27 mouse cellular contexts compared by ENCODE assay signal in genomic region chr1:42228098-42228497, GRCm38 (mm10).
"Had no signal": no experiment of that assay in that cellular context is flagged by ENCODE, and none has a peak within 500 bp of the region (broad histone marks: within the 10 kb centered on the region; RNA-seq: fewer than 3 reads in every experiment).

No protein-coding gene starts in this region.

- H3K4me2 ChIP-seq: heart, embryonic 11.5 days; heart, embryonic 13.5 days; heart, embryonic 15.5 days; hindbrain, embryonic 12.5 days; hindbrain, embryonic 14.5 days; intestine, embryonic 15.5 days; limb, embryonic 12.5 days; liver, embryonic 11.5 days; liver, embryonic 13.5 days; liver, embryonic 15.5 days had no signal

- DNase-seq: gastrocnemius, adult 2 months; gastrocnemius, postnatal 10 days; gastrocnemius, postnatal 25 days; heart, adult 18-20 months; heart, postnatal 14 days; heart, postnatal 4 days; kidney, adult 9 months; kidney, postnatal 14 days; liver; liver, embryonic 13.5 days; liver, postnatal 0 days had no signal

- H3K9ac ChIP-seq: heart, embryonic 13.5 days; heart, embryonic 15.5 days; hindbrain, embryonic 12.5 days; hindbrain, embryonic 14.5 days; intestine, embryonic 15.5 days; limb, embryonic 12.5 days; liver, embryonic 13.5 days; liver, embryonic 15.5 days; liver, postnatal 0 days had no signal

- H3K27ac ChIP-seq: gastrocnemius, adult 2 months; heart, embryonic 13.5 days; heart, embryonic 15.5 days; hindbrain, embryonic 10.5 days; hindbrain, embryonic 12.5 days; hindbrain, embryonic 14.5 days; intestine, embryonic 15.5 days; layer of hippocampus, adult 2 months; left cerebral cortex, adult 2 months; limb, embryonic 10.5 days; limb, embryonic 12.5 days; liver, embryonic 13.5 days; liver, embryonic 15.5 days had no signal

- H3K9me3 ChIP-seq: heart, embryonic 13.5 days; heart, embryonic 15.5 days; hindbrain, embryonic 10.5 days; hindbrain, embryonic 12.5 days; intestine, embryonic 15.5 days; limb, embryonic 10.5 days; limb, embryonic 12.5 days; liver, embryonic 13.5 days; liver, embryonic 15.5 days had no signal

- H3K4me3 ChIP-seq: gastrocnemius, adult 2 months; heart, embryonic 13.5 days; heart, embryonic 15.5 days; hindbrain, embryonic 10.5 days; hindbrain, embryonic 12.5 days; intestine, embryonic 15.5 days; layer of hippocampus, adult 2 months; left cerebral cortex, adult 2 months; limb, embryonic 10.5 days; limb, embryonic 12.5 days; liver, embryonic 13.5 days; liver, embryonic 15.5 days had no signal

- H3K4me1 ChIP-seq: heart, embryonic 15.5 days; liver, embryonic 13.5 days; liver, embryonic 15.5 days had no signal

- H3K27me3 ChIP-seq: heart, embryonic 13.5 days; heart, embryonic 15.5 days; hindbrain, embryonic 12.5 days; intestine, embryonic 15.5 days; limb, embryonic 12.5 days; liver, embryonic 13.5 days; liver, embryonic 15.5 days had no signal

- ATAC-seq: hindbrain, embryonic 16.5 days; inflammation-experienced regulatory T-cells, adult 6 months; intestine, embryonic 15.5 days; intestine, postnatal 0 days; liver, postnatal 0 days had no signal

- H3K36me3 ChIP-seq: heart, embryonic 13.5 days; heart, embryonic 15.5 days; hindbrain, embryonic 10.5 days; hindbrain, embryonic 12.5 days; intestine, embryonic 15.5 days; limb, embryonic 10.5 days; limb, embryonic 12.5 days; liver, embryonic 13.5 days; liver, embryonic 15.5 days had no signal
